Comparison of ENCODE assay signal across 9 mouse cellular contexts in genomic region chr11:98265039-98265438, GRCm38 (mm10).
DNase-seq lines count a peak whose midpoint lies in the region; ATAC-seq and TF ChIP-seq lines count a peak whose summit lies in the region.
"Had no signal": no experiment of that assay in that cellular context is flagged by ENCODE, and none has a peak within 500 bp of the region (broad histone marks: within the 10 kb centered on the region; RNA-seq: fewer than 3 reads in every experiment).

No protein-coding gene starts in this region.

- peak; percentile 99 to 100 for TF ChIP-seq CTCF in CH12.LX (conservative IDR thresholded peaks at IDR 0.05 in 1 of 2, IDR thresholded peaks at IDR 0.05 in 1 of 2; ENCODE audit: low read depth in 2 of 2, low read length in 2 of 2)
- TF ChIP-seq CTCF in liver, embryonic 14.5 days (IDR thresholded peaks at IDR 0.05; ENCODE audit: low read depth) = peak; percentile 94

- H3K4me1 ChIP-seq in CH12.LX (ENCODE audit: control insufficient read depth in 1 of 2, insufficient read depth in 2 of 2) = no peaks in the 10 kb centered on the region
- H3K4me1 ChIP-seq in liver, embryonic 14.5 days (replicated peaks; ENCODE audit: control insufficient read depth in 2 of 2, insufficient read depth in 2 of 2, low read length in 1 of 2) = no peaks in the 10 kb centered on the region

- peaks cover 54 to 89% of the 10 kb centered on the region in 2 experiments for H3K36me3 ChIP-seq in CH12.LX (replicated peaks in 1 of 2; ENCODE audit: control insufficient read depth in 1 of 2, insufficient read depth in 1 of 2, low read length in 1 of 2)
- peaks cover 9% of the 10 kb centered on the region for H3K36me3 ChIP-seq in liver, embryonic 14.5 days (replicated peaks; ENCODE audit: control insufficient read depth, insufficient read depth, low read depth)

- H3K9ac ChIP-seq in CH12.LX (ENCODE audit: insufficient read depth, low read depth) = no peak overlapping the region
- H3K9ac ChIP-seq in liver, embryonic 14.5 days (replicated peaks) = no peak overlapping the region
- H3K9ac ChIP-seq: limb, embryonic 15.5 days had no signal

- dilution Hi-C loops in CH12.LX (cut with MboI; ENCODE audit: extremely low pct_ligation_motif_present, extremely low pct_unique_long_range_greater_than_20kb, low sequenced_read_pairs) = no loop called here

- no peak for TF ChIP-seq POLR2A in CH12.LX (IDR thresholded peaks at IDR 0.05; ENCODE audit: low read depth, low read length)

- H3K27ac ChIP-seq in CH12.LX (ENCODE audit: insufficient read depth, low read depth) = no peak overlapping the region
- no peak overlapping the region for H3K27ac ChIP-seq in liver, embryonic 14.5 days
- H3K27ac ChIP-seq: limb, embryonic 15.5 days had no signal

- no peak overlapping the region for H3K4me2 ChIP-seq in CH12.LX (ENCODE audit: insufficient read depth, low read depth, poor library complexity, severe bottlenecking)
- no peak overlapping the region for H3K4me2 ChIP-seq in liver, embryonic 14.5 days (ENCODE audit: low read depth)
- H3K4me2 ChIP-seq: limb, embryonic 15.5 days had no signal

- H3K27me3 ChIP-seq in CH12.LX (replicated peaks) = no peaks in the 10 kb centered on the region
- H3K27me3 ChIP-seq in liver, embryonic 14.5 days (ENCODE audit: control insufficient read depth, insufficient read depth, low read length) = no peaks in the 10 kb centered on the region
- H3K27me3 ChIP-seq: limb, embryonic 15.5 days had no signal

- no peaks in the 10 kb centered on the region for H3K79me2 ChIP-seq in CH12.LX (replicated peaks; ENCODE audit: control insufficient read depth, extremely low read depth, insufficient read depth, poor library complexity, severe bottlenecking)

- no peak for TF ChIP-seq EP300 in CH12.LX (IDR thresholded peaks at IDR 0.05; ENCODE audit: low read length)
- TF ChIP-seq EP300 in liver, embryonic 14.5 days (IDR thresholded peaks at IDR 0.05; ENCODE audit: low read depth) = no peak

- no peaks in the 10 kb centered on the region for H3K9me3 ChIP-seq in CH12.LX (replicated peaks; ENCODE audit: low read length)
- no peaks in the 10 kb centered on the region for H3K9me3 ChIP-seq in liver, embryonic 14.5 days (ENCODE audit: control insufficient read depth, low read length)
- H3K9me3 ChIP-seq: limb, embryonic 15.5 days had no signal

- 7% methylated on average over 2 of the region's 2 CpGs for WGBS in liver, embryonic 14.5 days (ENCODE audit: insufficient replicate concordance)

- ATAC-seq in liver, embryonic 14.5 days (ENCODE audit: insufficient read depth) = no peak

- DNase-seq in CH12.LX (ENCODE audit: extremely low read depth) = peak; percentile 67
- peak; percentile 74 for DNase-seq in adrenal gland, adult 2 months
- DNase-seq in embryo, embryonic 10.5 days (ENCODE audit: low spot score) = peak; percentile 93
- DNase-seq in gastrocnemius, postnatal 25 days = peak; percentile 25
- DNase-seq in kidney, postnatal 10 days = peak; percentile 88
- peak; percentile 47 to 56 (median 50) for DNase-seq in liver, embryonic 14.5 days (ENCODE audit: low read depth in 3 of 3, low spot score in 3 of 3)
- DNase-seq in right cerebral cortex, adult 18-20 months = peak; percentile 84
- peak; percentile 55 to 80 for DNase-seq in urinary bladder, adult 18-20 months (ENCODE audit: low spot score in 2 of 2)

- peak; percentile 88 for TF ChIP-seq RAD21 in CH12.LX (IDR thresholded peaks at IDR 0.05; ENCODE audit: low read depth, low read length)

- in situ Hi-C loops in CH12.LX (cut with MboI; ENCODE audit: low pct_ligation_motif_present, low pct_unique_long_range_greater_than_20kb, low sequenced_read_pairs) = loop anchor here (5.0 kb wide), 1 partner anchor 77 kb away; no protein-coding TSS in a partner anchor

- H3K4me3 ChIP-seq in CH12.LX (replicated peaks in 1 of 3; ENCODE audit: low read depth in 2 of 3, low read length in 2 of 3, poor library complexity in 1 of 3) = no peak overlapping the region
- no peak overlapping the region for H3K4me3 ChIP-seq in liver, embryonic 14.5 days (ENCODE audit: insufficient read depth in 1 of 2, low read depth in 2 of 2, low read length in 2 of 2)
- H3K4me3 ChIP-seq: limb, embryonic 15.5 days had no signal

TF ChIP-seq in CH12.LX, 34 proteins besides CTCF, POLR2A, EP300 and RAD21:
- TF ChIP-seq NELFE (IDR thresholded peaks at IDR 0.05; ENCODE audit: low read depth, low read length) = peak; percentile 30; the same call in 1 of the 2 replicates
- TF ChIP-seq ZC3H11A (IDR thresholded peaks at IDR 0.05; ENCODE audit: low read depth, low read length) = no peak
- TF ChIP-seq SMC3 (IDR thresholded peaks at IDR 0.05; ENCODE audit: low read depth, low read length) = peak; percentile 79

Comparison
In these comparisons a context has a peak if more than half of its experiments do, and no peak if none do; other contexts are left out.
1. DNase-seq: peak in every context shown above with its lines; median percentile 93 in embryo, embryonic 10.5 days; 88 in kidney, postnatal 10 days; 84 in right cerebral cortex, adult 18-20 months; 74 in adrenal gland, adult 2 months; 68 in urinary bladder, adult 18-20 months; 67 in CH12.LX; 50 in liver, embryonic 14.5 days; 25 in gastrocnemius, postnatal 25 days.